8 mouse cellular contexts compared by ENCODE assay signal in the genomic region with DNA sequence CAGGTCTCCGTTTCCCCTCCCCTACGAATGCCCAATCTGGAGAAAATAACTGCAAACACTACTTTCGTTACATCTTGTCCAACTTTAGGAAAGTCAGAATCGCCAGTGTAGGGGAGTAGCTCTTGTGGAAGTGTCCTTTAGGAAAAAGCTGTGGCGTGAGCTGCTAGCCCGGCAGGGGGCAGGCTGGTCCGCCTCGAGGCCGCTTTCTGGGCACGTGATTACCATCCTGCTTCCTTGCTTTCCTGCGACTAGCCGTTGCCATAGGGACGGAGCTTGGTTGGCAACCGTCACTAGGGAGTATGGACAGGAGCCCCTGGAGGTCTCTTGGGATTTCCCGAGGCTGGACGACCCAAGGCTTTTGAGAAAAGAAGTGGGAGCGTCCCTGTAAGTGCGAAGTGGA. TPM values are rescaled to one million over a fixed set of nuclear protein-coding genes. Genes with fewer than 3 reads are reported as not detected.
A peak's percentile ranks its signal among the peaks of the same experiment; 100 is the strongest.
DNase-seq lines count a peak whose midpoint lies in the region; ATAC-seq and TF ChIP-seq lines count a peak whose summit lies in the region.

Gene Wdr66, plus strand, starts transcription at position 269 of the 400 bp plus-strand sequence.

- H3K27me3 ChIP-seq in C2C12 (ENCODE audit: control insufficient read depth, insufficient read depth, insufficient read length), result no peaks in the 10 kb centered on the region
- no peaks in the 10 kb centered on the region for H3K27me3 ChIP-seq in forebrain, embryonic 11.5 days (ENCODE audit: control insufficient read depth, insufficient read depth, low read length)
- no peaks in the 10 kb centered on the region for H3K27me3 ChIP-seq in heart, embryonic 14.5 days (ENCODE audit: control insufficient read depth, insufficient read depth, low read length)
- H3K27me3 ChIP-seq in kidney, postnatal 0 days (ENCODE audit: insufficient read depth, low read length), result no peaks in the 10 kb centered on the region
- H3K27me3 ChIP-seq in midbrain, postnatal 0 days (ENCODE audit: insufficient read depth, low read length), result no peaks in the 10 kb centered on the region

- H3K4me2 ChIP-seq in forebrain, embryonic 11.5 days (ENCODE audit: low read depth, low read length, severe bottlenecking), result peak within 1 kb of the TSS; percentile 46; the same call in 1 of the 2 replicates
- peak within 1 kb of the TSS; percentile 63 for H3K4me2 ChIP-seq in heart, embryonic 14.5 days (ENCODE audit: low read length)
- peak within 1 kb of the TSS; percentile 45 for H3K4me2 ChIP-seq in kidney, postnatal 0 days (ENCODE audit: low read length)
- peak within 1 kb of the TSS; percentile 68 for H3K4me2 ChIP-seq in midbrain, postnatal 0 days (ENCODE audit: low read depth, low read length, poor library complexity, severe bottlenecking)

- WGBS in forebrain, embryonic 11.5 days, result 3% methylated on average over 18 of the region's 18 CpGs
- WGBS in heart, embryonic 14.5 days, result 4% methylated on average over 18 of the region's 18 CpGs
- 1% methylated on average over 18 of the region's 18 CpGs for WGBS in kidney, postnatal 0 days
- WGBS in midbrain, postnatal 0 days, result 4% methylated on average over 18 of the region's 18 CpGs

- no peak within 1 kb of the TSS for H3K4me3 ChIP-seq in C2C12 (ENCODE audit: insufficient read depth, poor library complexity, severe bottlenecking)
- peak within 1 kb of the TSS; percentile 7; the same call in 1 of the 2 replicates for H3K4me3 ChIP-seq in forebrain, embryonic 11.5 days (ENCODE audit: low read depth, low read length)
- H3K4me3 ChIP-seq in heart, embryonic 14.5 days (ENCODE audit: control insufficient read depth in 1 of 2, insufficient read depth in 1 of 2, low read depth in 1 of 2, low read length in 2 of 2), result 0 out of 4 replicates have a peak within 1 kb of the TSS, but pooled peaks of 1 of the 2 experiments have one; percentile 14
- H3K4me3 ChIP-seq in kidney, postnatal 0 days (replicated peaks; ENCODE audit: low read depth, low read length), result no peak within 1 kb of the TSS
- peak within 1 kb of the TSS; percentile 35 for H3K4me3 ChIP-seq in midbrain, postnatal 0 days (ENCODE audit: low read depth, low read length)

- ATAC-seq in forebrain, embryonic 11.5 days (replicated peaks; ENCODE audit: low FRiP score), result peak; percentile 90
- ATAC-seq in heart, embryonic 14.5 days (ENCODE audit: insufficient number of reproducible peaks, insufficient read depth, low FRiP score, low read depth), result peak; percentile 64
- peak; percentile 91 for ATAC-seq in kidney, postnatal 0 days (replicated peaks; ENCODE audit: low FRiP score, low read depth)
- peak; percentile 76 for ATAC-seq in midbrain, postnatal 0 days (ENCODE audit: low FRiP score)

- DNase-seq in c-Kit-positive CD71-negative TER-119-negative erythroid progenitor cells, embryonic 14.5 days (ENCODE audit: low read depth), result peak; percentile 39
- DNase-seq in forebrain, embryonic 11.5 days (ENCODE audit: low spot score), result peak; percentile 96
- peak; percentile 97 for DNase-seq in kidney, postnatal 0 days (ENCODE audit: low spot score)
- peak; percentile 72 for DNase-seq in liver
- peak; percentile 97 for DNase-seq in midbrain, postnatal 0 days (ENCODE audit: low spot score)
- DNase-seq in spleen, postnatal 4 days (ENCODE audit: low spot score in 2 of 2), result peak; percentile 61 to 77

- H3K4me1 ChIP-seq in forebrain, embryonic 11.5 days (replicated peaks; ENCODE audit: control insufficient read depth, insufficient read depth, low read length), result 0 out of 2 replicates have a peak, but pooled peaks cover 2% of the 10 kb centered on the region
- H3K4me1 ChIP-seq in heart, embryonic 14.5 days (ENCODE audit: control insufficient read depth in 2 of 2, insufficient read depth in 2 of 2, low read length in 2 of 2), result 0 out of 4 replicates have a peak, but pooled peaks cover 2% of the 10 kb centered on the region in 2 experiments
- H3K4me1 ChIP-seq in kidney, postnatal 0 days (replicated peaks; ENCODE audit: insufficient read depth, low read length), result no peaks in the 10 kb centered on the region
- peaks cover 3% of the 10 kb centered on the region; the same call in 1 of the 2 replicates for H3K4me1 ChIP-seq in midbrain, postnatal 0 days (ENCODE audit: insufficient read depth, low read length)

- H3K9me3 ChIP-seq in forebrain, embryonic 11.5 days (ENCODE audit: control insufficient read depth, low read length), result no peaks in the 10 kb centered on the region
- no peaks in the 10 kb centered on the region for H3K9me3 ChIP-seq in heart, embryonic 14.5 days (ENCODE audit: control insufficient read depth, low read length)
- H3K9me3 ChIP-seq in kidney, postnatal 0 days (replicated peaks; ENCODE audit: low read length), result no peaks in the 10 kb centered on the region
- no peaks in the 10 kb centered on the region for H3K9me3 ChIP-seq in midbrain, postnatal 0 days (ENCODE audit: low read length)

- H3K79me2 ChIP-seq in C2C12 (ENCODE audit: control insufficient read depth, insufficient read depth), result no peaks in the 10 kb centered on the region

- no peak within 1 kb of the TSS for H3K27ac ChIP-seq in forebrain, embryonic 11.5 days (ENCODE audit: low read depth, low read length)
- H3K27ac ChIP-seq in heart, embryonic 14.5 days (replicated peaks in 1 of 2; ENCODE audit: control insufficient read depth in 1 of 2, insufficient read depth in 1 of 2, low read depth in 2 of 2, low read length in 2 of 2), result no peak within 1 kb of the TSS
- no peak within 1 kb of the TSS for H3K27ac ChIP-seq in kidney, postnatal 0 days
- H3K27ac ChIP-seq in midbrain, postnatal 0 days (ENCODE audit: low read depth, low read length), result no peak within 1 kb of the TSS

- no peaks in the 10 kb centered on the region for H3K36me3 ChIP-seq in C2C12 (ENCODE audit: control insufficient read depth, insufficient read depth)
- H3K36me3 ChIP-seq in forebrain, embryonic 11.5 days (ENCODE audit: control insufficient read depth, insufficient read depth, low read length), result no peaks in the 10 kb centered on the region
- H3K36me3 ChIP-seq in heart, embryonic 14.5 days (ENCODE audit: control insufficient read depth, insufficient read depth, low read length), result peaks cover 11% of the 10 kb centered on the region; the same call in 1 of the 2 replicates
- H3K36me3 ChIP-seq in kidney, postnatal 0 days (ENCODE audit: insufficient read depth, low read length), result 0 out of 2 replicates have a peak, but pooled peaks cover 2% of the 10 kb centered on the region
- peaks cover 6% of the 10 kb centered on the region; the same call in 1 of the 2 replicates for H3K36me3 ChIP-seq in midbrain, postnatal 0 days (ENCODE audit: insufficient read depth, low read length)

- no peak within 1 kb of the TSS for H3ac ChIP-seq in C2C12 (ENCODE audit: control insufficient read depth, insufficient read length, low read depth)

- no peaks in the 10 kb centered on the region for H3K79me3 ChIP-seq in C2C12 (ENCODE audit: low read depth)

- H3K9ac ChIP-seq in forebrain, embryonic 11.5 days (ENCODE audit: low read length), result no peak within 1 kb of the TSS
- H3K9ac ChIP-seq in heart, embryonic 14.5 days (ENCODE audit: low read length), result no peak within 1 kb of the TSS
- H3K9ac ChIP-seq in kidney, postnatal 0 days (ENCODE audit: low read depth, low read length), result no peak within 1 kb of the TSS
- H3K9ac ChIP-seq in midbrain, postnatal 0 days (replicated peaks; ENCODE audit: low read length, poor library complexity, severe bottlenecking), result 0 out of 2 replicates have a peak within 1 kb of the TSS, but pooled peaks have one; percentile 26

- TF ChIP-seq CTCF in C2C12 (IDR thresholded peaks at IDR 0.05; ENCODE audit: control insufficient read depth, insufficient read depth, insufficient read length), result peak; percentile 77
- peak; percentile 95 for TF ChIP-seq CTCF in kidney, postnatal 0 days (IDR thresholded peaks at IDR 0.05; ENCODE audit: low read depth)
- peak; percentile 97 for TF ChIP-seq CTCF in midbrain, postnatal 0 days (IDR thresholded peaks at IDR 0.05)

TF ChIP-seq in C2C12, 6 proteins besides CTCF, POLR2A, EP300 and RAD21:
- TF ChIP-seq MYOD1 (IDR thresholded peaks at IDR 0.05; ENCODE audit: control insufficient read depth, insufficient read length, low read depth) (no peak), MAX (IDR thresholded peaks at IDR 0.05) (peak; percentile 66), USF1 (IDR thresholded peaks at IDR 0.05; ENCODE audit: low read depth) (peak; percentile 88)

RNA-seq across cellular contexts. Expression of gene Wdr66, which starts in this region (rescaled TPM):
- polyA plus RNA-seq in C2C12 (2012; fragmentation: generic; extraction: Trizol), result 0.13 TPM
- 1.1 and 1.9 TPM in 2 replicates for polyA plus RNA-seq in forebrain, embryonic 11.5 days (2014; fragmentation: Nextera tagmentation; extraction: Ambion mirVana)
- polyA plus RNA-seq in heart, embryonic 14.5 days (2014; fragmentation: Nextera tagmentation; extraction: Ambion mirVana), result 2.0 and 2.9 TPM in 2 replicates
- 1.6 and 1.8 TPM in 2 replicates for polyA plus RNA-seq in kidney, postnatal 0 days (2015; fragmentation: Nextera tagmentation; extraction: Ambion mirVana)
- 2.2 and 3.3 TPM in 2 replicates for total RNA-seq in midbrain, postnatal 0 days (2014; rRNA removed)
- polyA plus RNA-seq in midbrain, postnatal 0 days (2015; fragmentation: Nextera tagmentation; extraction: Ambion mirVana), result 1.4 and 2.0 TPM in 2 replicates

Comparison
In these comparisons a context has a peak if more than half of its experiments do, and no peak if none do; other contexts are left out.
1. H3K4me3 ChIP-seq: peak in forebrain, embryonic 11.5 days (single experiment) and midbrain, postnatal 0 days (single experiment); none in C2C12 (single experiment) and kidney, postnatal 0 days (single experiment).
2. DNase-seq: peak in every context shown above with its lines; median percentile 97 in kidney, postnatal 0 days; 97 in midbrain, postnatal 0 days; 96 in forebrain, embryonic 11.5 days; 72 in liver; 69 in spleen, postnatal 4 days; 39 in c-Kit-positive CD71-negative TER-119-negative erythroid progenitor cells, embryonic 14.5 days.
3. Peak in every context shown above with its lines, with median percentiles within 50 percentile points of each other: CTCF ChIP-seq, ATAC-seq and H3K4me2 ChIP-seq.